Mouse (Mus musculus) embryo, embryonic 10.5 days (tissue): ENCODE measurements at regions not wholly inside any gene's neighbourhood (a gene's known extent, or its start where the extent isn't known, plus 50 kb on each side); places are given as distances from the start of the nearest gene placed in this dataset.
A peak's percentile ranks its signal among the peaks of the same experiment; 100 is the strongest.

ENCODE experiments used
- DNase-seq: peaks from one replicate; pipeline ENCODE4 v3.0.0-alpha.2; 2015; ENCODE audit warnings: low spot score

- DNase-seq: peak; percentile 54
These were observed 357.6 kb downstream of the Sorl1 start for GRCm38 (mm10) chr9:41766533-41766920.

DNA sequence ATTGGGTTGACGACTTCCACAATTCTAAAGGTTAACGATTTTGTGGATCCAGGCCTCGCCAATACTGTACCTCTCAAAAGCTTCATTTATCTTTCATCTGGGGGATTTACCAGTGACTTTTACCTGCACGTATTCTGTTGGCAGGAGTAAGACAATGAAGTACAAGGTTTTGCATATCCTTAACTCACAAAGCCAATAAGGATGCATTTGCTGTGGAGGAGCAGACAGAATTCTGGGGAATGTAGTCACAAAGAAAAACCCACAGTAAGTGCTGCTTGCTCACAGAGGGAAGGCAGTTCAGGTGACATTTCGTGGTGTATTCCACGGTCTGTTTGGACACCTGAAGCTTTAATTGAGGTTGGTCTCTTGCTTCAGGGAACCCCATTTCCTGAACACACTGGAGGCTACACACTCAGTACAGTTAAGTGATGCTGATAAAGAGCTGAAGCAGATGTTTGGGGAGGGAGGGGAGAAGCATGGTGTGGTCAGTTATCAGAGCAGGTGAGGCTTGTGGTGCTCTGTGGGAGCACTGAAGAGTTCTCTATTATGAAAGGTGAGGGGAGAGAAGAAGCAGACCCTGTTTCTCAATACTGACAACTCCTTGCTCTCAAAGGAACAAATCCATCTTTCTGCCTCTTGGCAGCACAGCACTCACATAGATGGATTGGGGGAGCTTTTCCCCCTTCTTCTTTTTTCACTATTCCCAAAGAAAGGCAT, 358.1 kb downstream of the Sorl1 start:
- no peak for DNase-seq

GRCm38 (mm10) chr9:41761050-41761576, 363.0 kb downstream of the Sorl1 start:
- no peak for DNase-seq

DNA sequence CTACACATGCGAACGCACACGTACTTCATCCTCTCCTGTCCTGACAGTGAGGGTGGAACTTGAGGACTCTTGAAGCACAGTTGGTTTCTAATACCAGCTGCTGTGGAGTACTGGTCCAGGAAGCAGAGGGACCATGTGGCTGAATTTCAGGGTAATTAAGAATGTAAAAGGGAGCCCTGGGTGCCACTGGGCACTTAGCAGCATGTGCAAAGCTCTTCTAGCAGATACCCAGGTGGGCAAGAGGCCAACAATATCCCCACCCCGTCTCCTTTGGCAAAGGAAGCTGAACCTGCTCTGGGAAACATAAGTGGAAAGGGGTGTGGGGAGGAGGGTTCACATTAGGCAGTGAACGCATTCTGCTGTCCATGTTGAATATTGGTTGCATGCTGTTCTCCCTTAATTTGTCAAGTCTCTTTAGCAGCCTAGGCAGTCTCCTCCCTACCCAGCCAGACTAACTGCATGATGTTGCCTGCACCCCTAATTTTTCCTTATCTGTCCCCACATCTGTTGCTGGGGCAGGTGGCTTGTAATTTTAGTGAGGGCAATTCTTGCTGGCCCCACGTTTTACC, 369.6 kb downstream of the Sorl1 start:
- no peak for DNase-seq

GRCm38 (mm10) chr9:41745979-41746647, 378.0 kb downstream of the Sorl1 start:
- no peak for DNase-seq

- no peak for DNase-seq
These were observed 382.6 kb downstream of the Sorl1 start for GRCm38 (mm10) chr9:41741500-41741899.

DNA sequence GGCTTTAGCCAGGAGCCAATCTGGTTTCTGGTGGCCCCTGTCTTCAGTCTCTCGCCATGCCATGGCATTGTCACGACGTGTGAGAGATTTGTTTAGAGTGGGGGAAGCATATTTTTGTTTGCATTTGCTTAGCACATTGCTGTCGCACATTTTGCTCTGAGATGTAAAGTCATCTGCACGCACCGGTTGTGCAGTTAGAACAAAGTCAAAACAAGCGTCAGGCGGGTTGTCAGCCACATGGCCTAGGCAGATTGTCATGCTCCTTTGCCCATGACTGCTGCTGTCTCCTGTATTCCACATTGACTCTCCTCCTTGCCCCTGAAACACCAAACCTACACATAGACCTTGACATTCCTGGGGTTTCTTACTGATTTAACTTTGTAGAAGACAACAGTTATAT, 383.6 kb downstream of the Sorl1 start:
- no peak for DNase-seq

DNA sequence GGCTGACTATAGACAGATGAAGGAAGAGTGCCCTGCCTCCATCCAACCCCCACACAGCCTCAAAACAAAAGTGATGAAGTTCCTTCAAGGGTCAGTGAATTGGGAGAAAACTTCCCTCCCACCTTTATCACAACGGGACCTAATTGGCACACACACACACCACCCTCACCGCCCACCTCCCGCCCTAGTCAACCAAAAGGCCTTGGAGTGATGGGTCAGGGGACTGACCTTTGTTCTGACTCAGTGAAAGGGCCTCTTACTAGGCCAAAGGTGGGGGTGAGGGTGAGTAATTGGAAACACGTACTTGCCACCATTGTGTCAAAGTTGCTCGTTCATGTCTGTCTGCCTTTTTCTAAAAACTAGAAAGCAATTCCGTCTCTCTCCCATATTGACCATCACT, 386.4 kb downstream of the Sorl1 start:
- peak; percentile 47 for DNase-seq

- no peak for DNase-seq
These were observed 387.2 kb downstream of the Sorl1 start for GRCm38 (mm10) chr9:41736881-41737280.

DNA sequence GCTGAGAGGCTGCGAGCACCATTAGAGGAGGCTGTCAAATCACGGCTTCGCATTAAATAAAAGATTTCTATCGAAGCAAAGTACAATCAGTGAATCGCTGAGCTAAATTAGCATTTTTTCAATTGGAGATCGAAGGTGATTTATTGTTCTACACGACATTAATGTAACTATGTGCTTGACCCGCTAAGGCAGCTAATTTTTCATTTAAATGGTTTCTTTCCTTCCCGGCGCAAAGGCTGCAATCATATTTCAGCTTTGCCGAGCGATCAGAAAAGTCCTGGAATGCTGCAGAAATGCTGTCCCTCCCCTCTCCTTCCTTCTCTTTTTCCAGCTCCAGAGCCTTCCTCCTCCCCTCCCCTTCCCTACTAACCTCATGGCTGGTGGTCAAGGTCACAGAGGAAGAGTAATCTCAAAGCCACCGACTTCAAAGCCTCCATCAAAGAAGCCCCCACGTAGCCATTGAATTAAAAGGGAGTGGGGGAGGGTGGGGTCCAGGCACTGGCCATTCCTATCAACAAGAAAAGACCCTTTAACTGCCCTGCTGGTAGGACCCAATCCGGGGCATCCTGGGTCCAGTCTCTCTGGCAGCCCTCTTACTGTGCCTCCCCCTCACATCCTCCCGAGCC, 387.8 kb downstream of the Sorl1 start:
- DNase-seq: peak; percentile 91

DNA sequence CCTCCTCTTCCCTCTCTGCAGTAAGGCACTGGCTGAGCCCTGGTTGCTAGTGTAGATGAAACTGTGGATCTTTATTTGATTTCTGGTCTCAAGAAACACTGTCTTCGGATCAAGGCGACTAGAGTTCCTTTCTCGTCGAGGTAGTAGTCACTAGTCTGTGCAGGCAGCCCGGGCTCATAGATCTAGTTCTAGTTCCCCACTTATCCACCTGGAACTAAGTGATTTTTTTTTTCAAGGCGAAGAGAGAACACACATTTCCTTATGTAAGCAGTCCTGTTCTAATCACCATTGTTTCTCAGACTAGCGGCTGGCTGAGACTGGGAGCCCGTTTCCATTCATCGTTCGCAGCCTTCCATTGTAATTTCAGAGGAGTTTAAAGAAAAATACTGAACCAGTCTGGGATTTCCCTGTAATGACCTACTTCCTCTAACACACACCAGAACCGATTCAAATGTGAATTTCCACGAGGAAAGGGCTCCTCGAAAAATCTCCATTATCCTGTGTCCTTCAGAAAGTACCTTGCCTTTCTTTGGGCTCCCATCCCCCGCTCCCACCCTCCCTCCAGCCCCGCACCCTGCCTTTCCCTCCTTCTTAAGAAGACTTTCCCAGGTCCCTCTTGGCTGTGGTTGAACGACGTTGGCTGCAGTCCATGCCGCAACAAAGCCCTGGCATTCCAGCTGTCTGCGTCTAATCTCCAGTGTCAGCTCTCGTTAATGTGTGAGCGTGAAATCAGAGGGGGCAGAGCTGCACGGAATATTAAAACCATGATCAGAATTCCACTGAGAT, 388.5 kb downstream of the Sorl1 start:
- DNase-seq: peak; percentile 83

DNA sequence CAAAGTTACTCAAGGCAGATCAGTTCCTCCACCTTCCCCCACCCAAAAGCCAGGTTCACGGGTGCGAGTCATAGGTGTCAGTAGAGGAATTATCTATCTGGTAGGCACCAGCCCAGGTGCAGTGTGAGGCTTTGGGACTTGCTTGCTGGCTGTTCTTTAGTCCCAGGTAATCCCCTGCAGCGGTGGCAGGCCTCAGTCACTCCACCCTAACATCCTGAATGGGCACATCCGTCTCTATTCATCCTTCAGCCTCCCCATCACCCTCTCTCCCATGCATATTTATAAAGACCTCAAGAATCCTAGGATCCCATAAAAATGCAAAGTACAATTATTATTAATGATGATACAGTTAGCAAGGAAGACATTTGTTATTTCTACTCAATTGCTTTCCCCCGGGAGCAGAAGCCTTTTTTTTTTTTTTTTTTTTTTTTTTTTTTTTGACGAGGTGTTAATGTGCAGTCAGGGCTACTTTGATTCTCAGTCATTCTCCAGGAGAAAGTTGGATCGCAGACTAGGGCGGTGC, 389.1 kb downstream of the Sorl1 start:
- DNase-seq: peak; percentile 15

- no peak for DNase-seq
These were observed 402.5 kb downstream of the Sorl1 start for GRCm38 (mm10) chr9:41721609-41722008.

- DNase-seq: no peak
These were observed 408.9 kb downstream of the Sorl1 start for GRCm38 (mm10) chr9:41715231-41715630.

DNA sequence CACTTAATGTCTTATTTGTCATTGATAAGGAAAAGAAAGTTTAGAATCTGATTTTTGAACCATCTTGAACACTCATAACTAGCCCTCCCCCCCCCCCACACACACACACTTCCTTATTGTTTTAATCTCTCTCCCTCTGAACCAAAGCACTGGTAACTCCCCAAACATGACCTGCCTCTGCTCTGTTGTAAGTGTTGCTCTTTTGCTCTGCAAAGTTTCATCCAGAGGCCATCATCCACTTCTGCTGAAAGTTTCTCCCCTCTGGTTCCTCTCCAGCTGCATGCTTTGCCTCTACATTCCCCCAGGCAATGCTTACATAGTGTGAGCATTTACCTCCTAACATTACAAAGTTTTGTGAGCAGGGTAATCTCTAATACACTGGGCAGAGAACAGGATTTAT, 418.1 kb downstream of the Sorl1 start:
- no peak for DNase-seq

- DNase-seq: no peak
These were observed 418.6 kb downstream of the Sorl1 start for GRCm38 (mm10) chr9:41705461-41705903.

GRCm38 (mm10) chr9:41703091-41703490, 421.0 kb downstream of the Sorl1 start:
- no peak for DNase-seq

DNA sequence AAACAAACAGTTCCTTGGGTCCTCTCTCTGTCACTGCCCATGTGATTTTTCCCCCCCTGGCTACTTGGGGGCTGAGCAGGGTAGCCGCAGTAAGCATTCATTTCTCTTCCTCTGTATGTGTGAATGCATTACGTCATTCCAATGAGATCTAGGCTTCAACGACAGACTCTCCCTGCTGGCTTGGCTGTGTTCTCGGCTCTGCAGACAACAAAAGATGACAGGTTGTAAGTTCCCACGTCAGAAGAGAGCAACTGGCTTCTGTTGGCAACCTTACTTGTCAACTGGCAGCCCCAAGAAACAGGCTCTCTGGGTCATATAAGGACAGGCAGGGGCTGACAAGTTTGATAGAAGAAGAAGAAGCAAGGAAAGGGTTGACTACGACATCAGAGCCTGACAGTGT, 423.4 kb downstream of the Sorl1 start:
- DNase-seq: no peak

DNA sequence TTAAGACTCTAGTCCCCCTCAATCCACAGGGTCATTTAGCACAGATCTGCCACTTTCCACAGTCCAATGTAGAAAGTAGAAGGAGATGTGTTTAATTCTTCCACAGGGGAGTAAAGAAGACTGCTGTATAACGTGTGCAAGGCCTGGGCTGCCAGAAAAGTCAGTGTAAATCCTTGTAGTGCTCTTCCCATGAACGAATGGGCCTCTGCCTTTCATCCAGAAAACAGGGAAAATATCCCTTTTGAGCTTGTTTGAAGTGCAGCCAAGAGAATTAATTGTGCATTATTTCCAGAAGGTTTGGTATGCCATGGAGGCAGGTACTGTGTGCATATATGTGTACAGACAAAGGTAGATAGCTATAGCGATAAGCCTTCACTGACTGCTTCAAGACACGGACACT, 425.1 kb downstream of the Sorl1 start:
- no peak for DNase-seq

DNA sequence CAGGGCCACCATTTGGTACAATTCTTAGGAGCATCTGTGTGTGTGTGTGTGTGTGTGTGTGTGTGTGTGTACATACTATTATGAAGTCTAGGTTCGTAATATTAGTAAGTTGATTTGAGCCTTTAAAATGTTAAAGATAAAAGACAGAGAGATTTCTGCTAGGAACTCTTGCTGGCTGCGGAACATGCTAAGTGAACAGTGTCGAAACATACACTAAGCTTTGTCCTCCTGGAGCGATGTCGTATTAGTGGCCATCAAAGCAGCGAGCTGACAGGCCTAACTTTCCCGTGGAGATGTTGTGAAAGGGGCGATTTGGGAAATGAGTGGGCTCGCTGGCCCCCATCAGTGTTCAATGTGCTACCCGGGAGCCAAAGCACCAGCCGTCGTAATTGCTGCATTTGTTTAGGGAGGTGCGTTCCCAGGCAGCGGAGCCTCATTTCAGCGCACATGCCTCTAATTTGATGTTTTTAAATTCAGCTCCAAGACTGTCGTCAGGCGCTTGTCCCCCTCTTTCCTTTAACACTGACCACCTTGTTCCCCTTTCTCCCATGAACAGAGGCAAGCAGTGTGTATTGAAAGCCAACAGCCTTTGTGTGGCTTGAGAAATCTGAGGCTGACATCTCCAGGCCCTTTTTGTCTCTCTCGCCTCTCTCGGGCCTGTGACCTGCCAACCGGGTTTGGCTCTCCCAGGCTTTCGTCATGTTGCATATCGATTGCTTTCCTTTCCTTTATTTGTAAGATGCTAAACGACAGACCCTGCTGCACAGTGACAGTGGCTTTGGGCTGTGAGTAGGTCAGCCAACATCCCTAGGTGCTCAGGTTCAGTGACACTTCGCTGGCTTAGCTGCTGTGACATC, 426.3 kb downstream of the Sorl1 start:
- peak; percentile 57 for DNase-seq

DNA sequence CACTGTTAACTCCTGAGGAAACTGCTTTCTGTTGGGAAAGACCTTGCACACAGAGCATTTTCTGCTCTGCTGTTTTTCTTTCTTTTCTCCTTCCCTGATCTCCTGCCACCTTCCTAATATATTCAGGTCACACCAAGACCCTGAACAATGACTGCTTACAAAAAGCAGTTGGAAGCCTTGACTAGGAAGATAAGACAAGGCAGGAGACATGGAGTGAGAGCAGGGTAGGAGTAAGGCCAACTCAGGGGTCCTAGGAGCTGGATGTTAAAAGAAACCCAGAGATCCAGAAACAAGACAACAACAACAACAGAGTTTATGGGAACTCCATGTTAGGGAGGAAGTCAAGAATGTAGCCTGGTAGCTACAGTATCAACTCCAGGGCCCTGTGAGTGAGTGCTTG, 426.9 kb downstream of the Sorl1 start:
- DNase-seq: no peak
